Mouse (Mus musculus): ENCODE measurements around the gene Gpi1. TPM values are rescaled to one million over a fixed set of nuclear protein-coding genes. Genes with fewer than 3 reads are reported as not detected.

The Gpi1 gene
- total and polyA plus RNA-seq, 3 experiments = 270 to 1,355 (median 727) TPM

DNA sequence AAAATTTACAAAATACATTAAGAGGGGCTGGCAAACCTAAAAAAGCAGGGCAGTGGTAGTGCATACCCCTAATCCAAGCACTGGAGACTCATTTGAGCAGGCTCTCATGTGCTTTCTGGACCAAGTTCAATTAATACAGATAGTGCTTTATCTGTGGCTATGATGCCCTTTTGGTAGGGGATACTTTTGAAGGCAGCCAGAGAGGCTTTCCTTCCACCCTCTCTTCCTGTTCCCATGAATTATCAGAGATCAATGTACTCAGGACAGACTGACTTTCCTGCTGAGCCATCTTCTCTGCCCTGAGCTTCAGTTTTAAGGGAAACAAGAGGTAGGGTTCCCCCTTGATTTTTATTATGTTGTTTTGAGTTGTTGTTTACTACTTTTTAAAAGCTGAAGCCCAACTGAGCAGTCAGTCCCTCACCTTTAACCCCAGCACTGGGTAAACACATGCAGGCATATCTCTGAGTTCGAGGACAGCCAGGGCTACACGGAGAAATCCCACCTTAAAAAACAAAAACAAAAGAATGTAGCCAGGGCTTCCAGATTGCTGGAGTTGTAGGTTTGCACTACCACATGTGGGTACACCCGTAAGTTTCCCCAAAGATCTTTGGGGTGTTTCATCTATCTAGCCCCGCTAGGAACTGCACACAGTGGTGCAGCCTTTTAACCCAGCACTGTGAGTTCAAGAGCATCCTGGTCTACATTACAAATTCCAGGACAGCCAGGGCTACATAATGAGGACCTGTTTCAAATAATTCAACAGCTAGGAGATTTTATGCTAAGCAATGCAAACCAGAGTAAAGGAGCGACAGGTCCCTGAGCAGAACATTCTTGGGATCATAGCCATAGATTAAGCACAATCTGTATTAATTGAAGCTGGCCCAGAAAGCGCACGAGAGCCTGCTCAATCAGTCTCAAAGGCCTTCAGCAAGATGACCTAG is 2.9 kb upstream of the Gpi1 start (continued):
- no peak for TF ChIP-seq MYB (IDR thresholded peaks at IDR 0.05; ENCODE audit: low read depth, low read length)
- no peak for TF ChIP-seq POLR2A (IDR thresholded peaks at IDR 0.05; ENCODE audit: control insufficient read depth in 1 of 2, insufficient read depth in 1 of 2, low read depth in 1 of 2, low read length in 2 of 2, poor library complexity in 1 of 2)
- no peak for TF ChIP-seq MAZ (IDR thresholded peaks at IDR 0.05; ENCODE audit: low read depth, low read length)
- peak; percentile 15; the same call in 1 of the 2 replicates for TF ChIP-seq BHLHE40 (IDR thresholded peaks at IDR 0.05; ENCODE audit: borderline replicate concordance, low read depth, low read length)
- TF ChIP-seq TBP (IDR thresholded peaks at IDR 0.05; ENCODE audit: low read depth, low read length) = no peak

DNA sequence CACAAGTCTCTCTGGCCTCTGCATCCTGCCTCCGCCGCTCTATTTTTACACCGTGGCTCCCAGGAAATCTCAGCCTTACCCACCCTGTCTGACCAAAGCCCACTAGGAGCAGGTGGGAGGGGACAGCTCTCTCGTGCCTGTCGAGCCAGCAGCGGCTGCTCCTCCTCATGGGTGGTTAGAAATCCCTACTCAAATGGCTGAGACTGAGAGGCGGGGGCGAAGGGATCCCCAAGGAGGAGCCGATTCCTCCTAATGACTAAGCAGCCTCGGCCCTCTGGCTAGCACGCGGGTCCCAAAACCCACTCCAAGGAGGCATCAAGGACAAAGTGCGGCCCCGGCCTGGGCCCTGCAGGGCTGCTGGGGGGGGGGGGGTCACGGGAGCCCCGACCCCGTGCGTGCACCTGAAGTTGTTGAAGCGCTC is 435 bp downstream of the Gpi1 start:
- no peaks in the 10 kb centered on the region for H3K27me3 ChIP-seq (ENCODE audit: control insufficient read depth in 1 of 2, insufficient read depth in 2 of 2, low read length in 2 of 2)
- H3K36me3 ChIP-seq (ENCODE audit: control insufficient read depth in 1 of 2, insufficient read depth in 2 of 2, low read length in 2 of 2) = peaks cover 25 to 27% of the 10 kb centered on the region in 2 experiments
- H3K79me2 ChIP-seq (ENCODE audit: control insufficient read depth, insufficient read depth, low read length, poor library complexity) = peaks cover 43% of the 10 kb centered on the region
- peak overlapping the region; percentile 24 for H3K27ac ChIP-seq (ENCODE audit: control insufficient read depth, low read depth, low read length)
- DNase-seq (ENCODE audit: low read depth, low spot score) = peak; percentile 58
- H3K4me1 ChIP-seq (ENCODE audit: control insufficient read depth in 1 of 2, insufficient read depth in 2 of 2, low read length in 2 of 2) = peaks cover 9 to 28% of the 10 kb centered on the region in 2 experiments
- peak overlapping the region; percentile 67 for H3K9ac ChIP-seq (ENCODE audit: control insufficient read depth, low read depth, low read length, poor library complexity, severe bottlenecking)
- no peaks in the 10 kb centered on the region for H3K9me3 ChIP-seq (replicated peaks; ENCODE audit: insufficient read depth, low read length)
- TF ChIP-seq HCFC1 (IDR thresholded peaks at IDR 0.05; ENCODE audit: low read depth, low read length) = no peak
- TF ChIP-seq USF1 (IDR thresholded peaks at IDR 0.05; ENCODE audit: low read depth, low read length) = 0 out of 2 replicates have a peak, but pooled peaks have one; percentile 14
- no peak for TF ChIP-seq SMC3 (IDR thresholded peaks at IDR 0.05; ENCODE audit: low read depth, low read length)
- TF ChIP-seq CHD2 (IDR thresholded peaks at IDR 0.05; ENCODE audit: low read length) = no peak
- no peak for TF ChIP-seq GATA1 (IDR thresholded peaks at IDR 0.05; ENCODE audit: low read depth, low read length)
- no peak for TF ChIP-seq BHLHE40 (IDR thresholded peaks at IDR 0.05; ENCODE audit: borderline replicate concordance, low read depth, low read length)
- peak overlapping the region; percentile 77 to 98 for H3K4me3 ChIP-seq (ENCODE audit: control insufficient read depth in 1 of 2, insufficient read depth in 1 of 2, low read depth in 2 of 2, low read length in 2 of 2)

DNA sequence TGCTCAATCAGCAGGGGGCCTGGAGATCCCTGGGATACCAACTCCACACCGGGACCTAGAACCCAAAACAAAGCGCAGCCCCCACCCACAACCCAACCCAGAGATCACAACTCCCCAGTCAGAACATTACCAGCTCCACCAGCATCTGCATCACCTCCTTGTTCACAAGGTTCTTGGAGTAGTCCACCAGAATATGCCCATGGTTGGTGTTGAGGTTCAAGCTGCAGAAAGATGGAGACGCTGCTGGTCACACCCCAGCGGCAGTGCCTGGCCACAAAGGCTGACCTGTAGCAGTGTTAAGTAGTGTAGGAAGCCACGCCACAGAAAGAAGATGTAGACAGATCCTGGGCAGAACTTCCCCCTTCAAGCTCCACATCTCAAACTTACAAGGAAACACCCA is 983 bp downstream of the Gpi1 start:
- H3K9me3 ChIP-seq (replicated peaks; ENCODE audit: insufficient read depth, low read length) = no peaks in the 10 kb centered on the region
- H3K4me1 ChIP-seq (ENCODE audit: control insufficient read depth in 1 of 2, insufficient read depth in 2 of 2, low read length in 2 of 2) = peaks cover 9 to 28% of the 10 kb centered on the region in 2 experiments
- no peak overlapping the region for H3K27ac ChIP-seq (ENCODE audit: control insufficient read depth, low read depth, low read length)
- TF ChIP-seq SIN3A (IDR thresholded peaks at IDR 0.05; ENCODE audit: low read length) (peak; percentile 7; the same call in 1 of the 2 replicates), ZC3H11A (IDR thresholded peaks at IDR 0.05; ENCODE audit: low read depth, low read length) (no peak)
- no peaks in the 10 kb centered on the region for H3K27me3 ChIP-seq (ENCODE audit: control insufficient read depth in 1 of 2, insufficient read depth in 2 of 2, low read length in 2 of 2)
- peak; percentile 46 for DNase-seq (ENCODE audit: low read depth, low spot score)
- H3K79me2 ChIP-seq (ENCODE audit: control insufficient read depth, insufficient read depth, low read length, poor library complexity) = peaks cover 45% of the 10 kb centered on the region
- peaks cover 27 to 28% of the 10 kb centered on the region in 2 experiments for H3K36me3 ChIP-seq (ENCODE audit: control insufficient read depth in 1 of 2, insufficient read depth in 2 of 2, low read length in 2 of 2)
- H3K9ac ChIP-seq (ENCODE audit: control insufficient read depth, low read depth, low read length, poor library complexity, severe bottlenecking) = peak overlapping the region; percentile 67
- H3K4me3 ChIP-seq (ENCODE audit: control insufficient read depth in 1 of 2, insufficient read depth in 1 of 2, low read depth in 2 of 2, low read length in 2 of 2) = peak overlapping the region; percentile 77 to 98

Measured in MEL (cell line).